Mouse (Mus musculus) kidney, postnatal 25 days (tissue): ENCODE measurements around the gene Gm266.
A peak's percentile ranks its signal among the peaks of the same experiment; 100 is the strongest.

Source experiments
- DNase-seq, 2 experiments: peaks; one replicate each; pipeline ENCODE4 v3.0.0; 2021; ENCODE audit warnings: mixed read lengths in 2 of 2

Gm266 gene

GRCm38 (mm10) chr12:111434745-111435327 is 50.8 kb downstream of the Gm266 start:
- DNase-seq: peak; percentile 82 to 87
